Mouse (Mus musculus) frontal cortex, adult 2 months (tissue): ENCODE measurements at regions not wholly inside any gene's neighbourhood (a gene's known extent, or its start where the extent isn't known, plus 50 kb on each side); places are given as distances from the start of the nearest gene placed in this dataset.

ENCODE experiments used
- DNase-seq, 2 experiments: peaks; one replicate each; pipeline ENCODE4 v3.0.0; 2022; ENCODE audit warnings: low spot score in 1 of 2; ENCODE audit errors: extremely low spot score in 1 of 2

- DNase-seq, result no peak
These were observed 427.9 kb upstream of the 3110018I06Rik start for GRCm38 (mm10) chr12:107060514-107060913.

GRCm38 (mm10) chr12:107067346-107067745, 421.1 kb upstream of the 3110018I06Rik start:
- DNase-seq, result peak in 1 of 2 experiments; percentile 9

GRCm38 (mm10) chr12:107082541-107082940, 405.9 kb upstream of the 3110018I06Rik start:
- no peak for DNase-seq

- no peak for DNase-seq
These were observed 403.1 kb upstream of the 3110018I06Rik start for GRCm38 (mm10) chr12:107085058-107085905.

- peak in 1 of 2 experiments; percentile 60 for DNase-seq
These were observed 402.4 kb upstream of the 3110018I06Rik start for GRCm38 (mm10) chr12:107085906-107086655.

- DNase-seq, result no peak
These were observed 396.3 kb upstream of the 3110018I06Rik start for GRCm38 (mm10) chr12:107092151-107092550.

GRCm38 (mm10) chr12:107093326-107093725, 395.1 kb upstream of the 3110018I06Rik start:
- DNase-seq, result peak; percentile 52 to 73

GRCm38 (mm10) chr12:107095409-107095808, 393.0 kb upstream of the 3110018I06Rik start:
- DNase-seq, result no peak

- no peak for DNase-seq
These were observed 383.9 kb upstream of the 3110018I06Rik start for GRCm38 (mm10) chr12:107104570-107104969.

- DNase-seq, result no peak
These were observed 383.4 kb upstream of the 3110018I06Rik start for GRCm38 (mm10) chr12:107105017-107105416.

GRCm38 (mm10) chr12:107111908-107112770, 376.3 kb upstream of the 3110018I06Rik start:
- DNase-seq, result peak in 1 of 2 experiments; percentile 49

GRCm38 (mm10) chr12:107118364-107118763, 370.1 kb upstream of the 3110018I06Rik start:
- no peak for DNase-seq

GRCm38 (mm10) chr12:107119076-107119475, 369.4 kb upstream of the 3110018I06Rik start:
- DNase-seq, result no peak

GRCm38 (mm10) chr12:107120486-107121186, 367.8 kb upstream of the 3110018I06Rik start:
- DNase-seq, result no peak

GRCm38 (mm10) chr12:107121990-107122389, 366.4 kb upstream of the 3110018I06Rik start:
- DNase-seq, result no peak

GRCm38 (mm10) chr12:107123661-107124060, 364.8 kb upstream of the 3110018I06Rik start:
- DNase-seq, result no peak

- no peak for DNase-seq
These were observed 364.1 kb upstream of the 3110018I06Rik start for GRCm38 (mm10) chr12:107124263-107124885.

GRCm38 (mm10) chr12:107125201-107125600, 363.2 kb upstream of the 3110018I06Rik start:
- no peak for DNase-seq

GRCm38 (mm10) chr12:107126056-107126455, 362.4 kb upstream of the 3110018I06Rik start:
- DNase-seq, result no peak
